Mouse (Mus musculus): ENCODE results near the gene Rnf181. TPM values are rescaled to one million over a fixed set of nuclear protein-coding genes. Genes with fewer than 3 reads are reported as not detected.

Gene Rnf181
- polyA plus RNA-seq, 1 experiment from 2014 or later: 125 TPM

DNA sequence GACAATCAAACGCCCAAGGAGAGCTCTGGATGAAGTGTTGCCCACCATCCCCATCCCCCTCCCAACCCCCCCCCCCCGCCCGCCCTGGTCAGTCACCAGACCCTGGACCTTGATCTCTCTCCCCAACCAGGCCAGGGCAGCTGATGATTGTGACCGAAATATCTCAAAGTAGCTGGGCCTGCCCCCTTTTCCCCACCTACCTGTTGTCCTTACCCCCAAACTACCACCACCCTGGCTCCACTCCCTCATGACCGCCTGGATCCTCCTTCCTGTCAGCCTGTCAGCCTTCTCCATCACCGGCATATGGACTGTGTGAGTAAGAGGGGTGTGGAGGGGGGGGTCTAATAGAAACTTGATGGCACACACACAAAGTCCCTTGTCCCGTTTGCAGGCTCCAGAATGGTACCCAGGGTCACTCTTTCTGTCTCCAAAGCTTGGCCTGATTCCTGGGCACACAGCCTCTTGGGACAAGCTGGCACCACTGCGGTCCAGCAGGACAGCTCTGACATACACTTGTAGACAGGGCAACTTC is 10.7 kb downstream of the Rnf181 start:
- no peak for ATAC-seq
- H3K9me3 ChIP-seq (replicated peaks): no peaks in the 10 kb centered on the region
- H3K27ac ChIP-seq: no peak overlapping the region
- peaks cover 37% of the 10 kb centered on the region for H3K36me3 ChIP-seq (ENCODE audit: poor library complexity, severe bottlenecking)
- H3K4me2 ChIP-seq: peak overlapping the region; percentile 98
- no peaks in the 10 kb centered on the region for H3K27me3 ChIP-seq
- H3K4me1 ChIP-seq: peaks cover 28% of the 10 kb centered on the region
- peak overlapping the region; percentile 76 for H3K9ac ChIP-seq
- 38% methylated on average over 8 of the region's 8 CpGs for WGBS
- peak overlapping the region; percentile 56 for H3K4me3 ChIP-seq

DNA sequence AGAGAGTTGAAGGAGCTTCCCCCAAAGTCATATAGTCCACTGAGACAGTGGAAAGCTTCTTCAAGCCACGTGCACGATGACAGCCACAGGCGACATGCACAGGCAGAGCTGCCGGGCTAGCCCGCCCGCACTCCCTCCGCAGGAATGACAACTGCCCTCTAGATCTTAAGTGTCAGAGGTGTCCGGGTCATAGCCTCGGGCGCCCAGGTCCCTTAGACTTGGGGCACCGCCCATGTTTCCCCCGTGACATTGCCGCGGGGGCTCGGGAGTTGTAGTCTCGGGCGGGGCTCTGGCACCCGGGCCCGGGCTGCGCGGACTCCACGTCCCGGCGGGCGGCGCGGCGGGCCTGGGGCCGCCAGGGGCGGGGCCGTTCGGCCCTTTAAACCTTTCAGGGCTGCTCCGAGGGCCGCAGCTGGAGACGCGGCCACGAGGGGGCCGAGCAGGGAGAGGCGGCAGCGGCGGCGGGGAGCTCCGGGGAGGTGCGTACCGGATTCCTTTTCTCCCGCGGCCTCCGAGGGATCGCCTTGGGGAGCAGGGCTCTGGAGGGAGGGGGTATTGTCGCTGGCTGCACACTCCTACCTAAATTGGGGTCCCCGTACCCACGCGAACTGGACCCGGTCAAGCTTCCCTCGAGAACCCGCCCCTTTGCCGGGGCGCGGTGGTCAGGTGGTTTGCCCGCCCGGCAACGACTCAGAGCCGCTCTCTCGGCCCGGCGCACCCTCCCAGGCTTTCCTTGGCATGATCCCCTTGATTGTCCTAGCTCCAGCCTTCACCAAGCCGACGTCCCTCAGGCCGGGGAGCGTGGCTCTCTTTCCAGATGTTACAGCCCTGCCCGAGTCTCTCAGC is 11.5 kb downstream of the Rnf181 start, which contains the start of gene Tmem150a:
TSS of gene Tmem150a (plus strand) at position 382 of the 846 bp plus-strand sequence.
- Histone ChIP-seq H3K4me2 (peak within 1 kb of the TSS; percentile 98), H3K27ac (peak within 1 kb of the TSS; percentile 35; the same call in 1 of the 2 replicates), H3K4me1 (peaks cover 21% of the 10 kb centered on the region), H3K36me3 (ENCODE audit: poor library complexity, severe bottlenecking) (peaks cover 41% of the 10 kb centered on the region), H3K27me3 (no peaks in the 10 kb centered on the region), H3K9ac (peak within 1 kb of the TSS; percentile 76), H3K9me3 (replicated peaks) (no peaks in the 10 kb centered on the region), H3K4me3 (peak within 1 kb of the TSS; percentile 56)
- WGBS: under 1% methylated on average over 68 of the region's 71 CpGs
- peak; percentile 85 for ATAC-seq

DNA sequence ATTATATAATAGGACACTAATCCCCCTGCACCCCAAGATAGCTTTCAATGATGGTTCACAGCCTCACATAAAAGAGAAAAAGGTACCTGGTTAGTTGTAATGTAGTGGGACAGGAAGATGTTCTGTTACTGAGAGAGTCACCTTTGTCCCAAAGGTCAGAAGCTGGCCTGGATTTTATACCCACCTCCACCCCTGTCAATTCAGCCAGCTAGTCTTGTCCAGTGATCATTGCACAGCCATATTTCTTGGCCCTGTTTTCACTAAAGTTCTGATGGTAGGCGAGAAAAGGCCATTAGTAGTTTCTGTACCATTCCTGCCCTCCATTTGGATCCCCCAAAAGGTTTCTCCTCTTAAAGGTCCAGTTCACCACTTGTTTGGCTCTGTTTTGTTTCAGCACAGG is 12.7 kb downstream of the Rnf181 start:
- H3K9me3 ChIP-seq (replicated peaks): no peaks in the 10 kb centered on the region
- WGBS: 65% methylated on average over 1 of the region's 1 CpGs
- H3K36me3 ChIP-seq (ENCODE audit: poor library complexity, severe bottlenecking): peaks cover 41% of the 10 kb centered on the region

DNA sequence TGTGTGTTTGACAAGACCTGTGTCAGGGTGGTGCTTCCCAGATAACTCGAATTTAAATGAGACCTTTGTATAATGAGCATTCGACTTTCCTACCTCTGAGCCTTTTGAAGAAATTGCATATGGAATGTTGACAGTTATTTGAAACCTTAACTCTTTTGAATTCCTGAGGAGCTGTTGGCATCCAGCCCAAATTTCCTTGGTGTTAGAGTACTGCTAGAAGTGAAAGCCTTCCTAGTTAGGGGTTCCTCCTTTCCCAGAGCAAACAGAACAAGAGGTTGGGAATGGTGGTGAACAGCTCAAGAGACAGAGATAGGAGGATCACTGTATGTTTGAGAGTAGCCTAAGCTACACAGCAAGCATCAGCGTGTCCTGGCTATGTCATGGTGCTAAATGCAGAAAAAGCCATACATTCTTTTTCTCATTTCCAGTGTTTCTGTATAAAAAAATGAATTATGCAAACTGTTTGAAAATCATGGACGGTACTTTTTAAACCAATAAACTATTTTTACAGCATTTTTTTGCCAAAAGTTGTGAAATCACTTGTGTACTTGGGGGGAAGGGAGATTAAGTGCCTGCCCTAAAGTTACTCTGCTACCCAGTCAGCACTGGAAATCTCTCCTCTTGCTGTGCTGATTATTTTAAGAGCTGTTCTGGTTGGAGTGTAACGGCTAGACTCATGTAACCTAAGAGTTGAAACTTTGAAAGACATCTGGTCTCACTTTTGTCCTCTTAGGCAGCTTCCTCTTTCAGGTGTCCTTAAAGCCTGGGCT is 13.9 kb downstream of the Rnf181 start:
- Histone ChIP-seq H3K4me3 (no peak overlapping the region), H3K9ac (no peak overlapping the region), H3K9me3 (replicated peaks) (no peaks in the 10 kb centered on the region), H3K27ac (no peak overlapping the region), H3K4me1 (peaks cover 40% of the 10 kb centered on the region), H3K27me3 (no peaks in the 10 kb centered on the region), H3K36me3 (ENCODE audit: poor library complexity, severe bottlenecking) (peaks cover 34% of the 10 kb centered on the region), H3K4me2 (no peak overlapping the region)
- no peak for ATAC-seq
- 82% methylated on average over 5 of the region's 5 CpGs for WGBS

More for the DNA sequence above, 12.7 kb downstream of the Rnf181 start:
- Histone ChIP-seq H3K27ac (no peak overlapping the region), H3K4me2 (no peak overlapping the region), H3K4me3 (no peak overlapping the region), H3K4me1 (peaks cover 28% of the 10 kb centered on the region), H3K9ac (no peak overlapping the region), H3K27me3 (no peaks in the 10 kb centered on the region)
- ATAC-seq: no peak

DNA sequence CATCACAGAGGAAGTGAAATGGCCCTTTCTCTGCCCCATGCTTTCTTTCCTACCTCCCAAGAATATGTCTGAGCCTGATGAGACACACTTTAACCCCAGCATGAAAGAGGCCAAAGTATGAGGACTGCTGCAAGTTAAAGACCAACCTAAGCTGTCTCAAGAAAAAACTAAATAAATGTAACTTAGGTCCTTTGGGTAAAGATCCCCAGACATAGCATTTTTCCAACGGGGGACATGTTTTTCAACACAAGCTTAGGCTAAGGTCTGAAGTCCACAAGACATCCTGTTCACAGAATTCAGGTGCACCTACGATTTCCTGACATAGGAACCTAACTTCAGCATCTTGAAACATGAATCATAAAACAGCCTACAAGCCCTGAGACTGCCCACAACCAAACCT is 16.5 kb downstream of the Rnf181 start:
- WGBS: 92% methylated on average over 2 of the region's 2 CpGs
- Histone ChIP-seq H3K4me2 (no peak overlapping the region), H3K27ac (no peak overlapping the region), H3K36me3 (ENCODE audit: poor library complexity, severe bottlenecking) (peaks cover 26% of the 10 kb centered on the region), H3K4me3 (no peak overlapping the region), H3K9me3 (replicated peaks) (no peaks in the 10 kb centered on the region), H3K9ac (no peak overlapping the region), H3K27me3 (no peaks in the 10 kb centered on the region), H3K4me1 (peaks cover 47% of the 10 kb centered on the region)
- no peak for ATAC-seq

DNA sequence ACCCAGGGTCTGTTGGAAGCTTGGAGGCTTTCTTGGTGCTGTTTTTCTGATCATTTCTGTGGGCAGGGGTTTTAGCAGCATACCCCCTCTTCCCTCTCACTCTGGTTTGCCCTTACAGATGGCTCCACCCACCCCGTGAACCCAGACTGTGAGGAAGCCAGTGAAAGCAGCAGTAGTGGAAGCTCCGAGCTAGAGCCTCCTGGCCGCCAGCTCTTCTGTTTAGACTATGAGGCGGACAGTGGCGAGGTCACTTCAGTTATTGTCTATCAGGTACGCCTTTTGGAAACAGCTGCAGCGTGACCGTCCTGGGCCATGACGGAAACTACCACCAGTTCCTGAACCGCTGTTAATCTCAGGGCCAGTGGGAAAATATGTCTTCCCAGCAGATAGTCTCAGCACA is 18.3 kb downstream of the Rnf181 start:
- H3K9me3 ChIP-seq (replicated peaks): no peaks in the 10 kb centered on the region
- ATAC-seq: no peak
- peaks cover 26% of the 10 kb centered on the region for H3K36me3 ChIP-seq (ENCODE audit: poor library complexity, severe bottlenecking)
- peaks cover 51% of the 10 kb centered on the region for H3K4me1 ChIP-seq
- 0 out of 2 replicates have a peak overlapping the region, but pooled peaks have one; percentile 4 for H3K27ac ChIP-seq
- H3K4me3 ChIP-seq: peak overlapping the region; percentile 87
- no peak overlapping the region for H3K9ac ChIP-seq
- 83% methylated on average over 10 of the region's 10 CpGs for WGBS
- no peaks in the 10 kb centered on the region for H3K27me3 ChIP-seq
- H3K4me2 ChIP-seq: peak overlapping the region; percentile 89

DNA sequence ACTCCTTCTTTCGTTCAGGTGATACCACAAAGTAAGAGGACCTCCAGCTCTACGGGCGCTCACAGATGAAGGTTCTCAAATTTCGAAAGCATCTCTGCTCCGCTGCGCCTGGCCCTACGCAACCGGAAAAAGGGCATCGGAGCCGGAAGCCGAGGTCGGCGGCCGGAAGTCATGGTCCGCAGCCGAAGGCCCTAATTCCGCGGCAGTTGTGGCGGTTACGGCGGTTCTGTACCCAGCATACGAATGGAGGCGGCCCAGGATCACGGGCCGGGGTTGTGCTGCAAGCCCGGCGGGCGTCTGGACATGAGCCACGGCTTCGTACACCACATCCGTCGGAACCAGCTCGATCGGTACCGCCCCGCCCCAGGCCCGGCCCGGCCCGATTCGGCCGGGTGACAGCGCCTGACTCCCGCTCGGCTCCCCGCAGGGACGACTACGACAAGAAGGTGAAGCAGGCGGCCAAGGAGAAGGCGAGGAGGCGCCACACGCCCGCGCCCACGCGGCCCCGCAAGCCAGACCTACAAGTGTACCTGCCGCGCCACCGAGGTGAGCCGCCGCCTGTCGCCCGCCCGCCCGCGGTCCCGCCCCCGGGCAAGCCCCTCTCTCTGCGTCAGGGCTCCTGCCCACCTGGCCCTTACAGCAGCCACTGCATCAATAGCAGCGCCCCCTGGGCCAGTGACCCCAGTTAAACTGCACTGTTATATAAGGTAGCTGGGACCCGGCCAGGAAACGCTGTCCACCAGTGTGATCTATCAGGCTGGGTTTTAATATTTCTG is 19.4 kb downstream of the Rnf181 start, which contains the start of gene 0610030E20Rik:
TSS of gene 0610030E20Rik (plus strand) at position 152 of the 776 bp plus-strand sequence.
- H3K9me3 ChIP-seq (replicated peaks): no peaks in the 10 kb centered on the region
- peak within 1 kb of the TSS; percentile 96 for H3K9ac ChIP-seq
- H3K4me1 ChIP-seq: peaks cover 55% of the 10 kb centered on the region
- peak; percentile 72 for ATAC-seq
- WGBS: under 1% methylated on average over 68 of the region's 72 CpGs
- H3K27me3 ChIP-seq: no peaks in the 10 kb centered on the region
- peak within 1 kb of the TSS; percentile 89 for H3K4me2 ChIP-seq
- H3K4me3 ChIP-seq: peak within 1 kb of the TSS; percentile 87
- H3K36me3 ChIP-seq (ENCODE audit: poor library complexity, severe bottlenecking): peaks cover 30% of the 10 kb centered on the region
- H3K27ac ChIP-seq: peak within 1 kb of the TSS; percentile 77

DNA sequence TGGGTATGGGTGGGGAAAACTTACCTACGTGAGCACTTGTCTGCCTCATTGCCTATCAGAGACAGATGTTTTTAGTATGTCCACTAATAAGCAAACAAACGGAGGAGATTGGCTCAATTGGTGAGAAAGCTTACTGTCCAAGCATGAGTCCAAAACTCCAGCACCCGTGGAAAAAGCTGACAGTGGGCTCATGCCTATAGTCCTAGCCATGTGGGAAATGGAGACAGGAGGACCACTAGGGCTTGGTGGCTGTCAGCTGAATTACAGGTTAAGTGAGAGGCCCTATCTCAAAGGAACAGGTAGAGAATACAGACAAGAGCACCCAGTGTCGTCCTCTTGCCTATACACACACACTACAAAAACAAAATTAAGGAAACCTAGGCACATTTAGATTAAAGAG is 20.5 kb downstream of the Rnf181 start:
- WGBS: 81% methylated on average over 4 of the region's 4 CpGs

DNA sequence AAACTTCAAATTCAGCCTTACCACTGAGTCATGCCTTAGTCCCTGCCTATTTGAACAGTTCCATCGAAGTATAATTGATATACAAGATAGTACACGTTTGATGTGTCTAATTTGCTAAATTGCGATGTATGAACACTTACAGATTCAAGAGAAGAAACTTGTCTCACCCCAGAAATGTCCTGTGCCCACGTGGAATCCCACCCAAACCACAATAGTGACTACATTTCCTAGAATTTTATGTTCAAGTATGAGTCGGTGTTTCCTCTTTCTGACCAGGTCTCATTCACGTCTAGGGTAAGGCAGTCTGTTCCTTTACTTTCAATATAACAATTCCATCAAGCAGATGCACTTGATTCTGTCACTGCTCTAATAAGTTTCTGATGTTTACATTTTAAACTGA is 21.1 kb downstream of the Rnf181 start:
- ATAC-seq: no peak
- H3K9ac ChIP-seq: no peak overlapping the region
- H3K4me3 ChIP-seq: peak overlapping the region; percentile 93
- H3K9me3 ChIP-seq (replicated peaks): no peaks in the 10 kb centered on the region
- no peaks in the 10 kb centered on the region for H3K27me3 ChIP-seq
- H3K27ac ChIP-seq: no peak overlapping the region
- WGBS: 53% methylated on average over 6 of the region's 6 CpGs
- H3K4me2 ChIP-seq: peak overlapping the region; percentile 89
- peaks cover 31% of the 10 kb centered on the region for H3K36me3 ChIP-seq (ENCODE audit: poor library complexity, severe bottlenecking)
- H3K4me1 ChIP-seq: peaks cover 51% of the 10 kb centered on the region

More for the DNA sequence above, 20.5 kb downstream of the Rnf181 start:
- no peak for ATAC-seq
- no peak overlapping the region; the same call in 1 of the 2 replicates for H3K4me2 ChIP-seq
- no peak overlapping the region for H3K27ac ChIP-seq
- peaks cover 52% of the 10 kb centered on the region for H3K4me1 ChIP-seq
- no peak overlapping the region for H3K9ac ChIP-seq
- H3K9me3 ChIP-seq (replicated peaks): no peaks in the 10 kb centered on the region
- no peaks in the 10 kb centered on the region for H3K27me3 ChIP-seq
- 0 out of 2 replicates have a peak overlapping the region, but pooled peaks have one; percentile 87 for H3K4me3 ChIP-seq
- peaks cover 31% of the 10 kb centered on the region for H3K36me3 ChIP-seq (ENCODE audit: poor library complexity, severe bottlenecking)

DNA sequence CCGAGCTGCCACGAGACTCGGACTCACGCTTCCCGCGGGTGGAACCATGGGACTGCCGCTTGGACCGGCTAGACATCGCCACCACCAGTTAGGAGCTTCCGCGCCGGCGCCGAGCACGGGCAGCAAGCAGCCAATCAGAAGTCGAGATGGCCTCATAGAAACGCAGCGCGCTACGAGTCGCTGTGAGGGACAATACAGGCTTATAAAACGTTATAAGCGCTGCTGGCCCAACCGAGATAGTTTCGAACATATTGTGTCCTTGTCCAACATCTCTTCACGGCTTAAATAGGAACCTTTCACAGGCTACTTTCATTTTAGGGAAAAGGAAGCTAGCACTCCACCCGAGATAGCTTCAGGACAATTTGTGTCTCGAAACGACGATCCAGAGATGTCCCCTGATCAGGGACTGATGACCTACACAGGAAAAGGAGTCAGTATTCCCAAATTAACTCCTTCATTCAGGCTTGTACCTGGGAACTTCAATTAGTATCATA is 21.6 kb downstream of the Rnf181 start, which contains the start of gene Usp39:
TSS of gene Usp39 (minus strand) at position 111 of the 494 bp plus-strand sequence.
- under 1% methylated on average over 30 of the region's 30 CpGs for WGBS
- peak within 1 kb of the TSS; percentile 93 for H3K4me3 ChIP-seq
- H3K4me1 ChIP-seq: peaks cover 51% of the 10 kb centered on the region
- peaks cover 25% of the 10 kb centered on the region for H3K36me3 ChIP-seq (ENCODE audit: poor library complexity, severe bottlenecking)
- no peaks in the 10 kb centered on the region for H3K9me3 ChIP-seq (replicated peaks)
- H3K27ac ChIP-seq: no peak within 1 kb of the TSS; the same call in 1 of the 2 replicates
- peak within 1 kb of the TSS; percentile 91 for H3K9ac ChIP-seq
- no peaks in the 10 kb centered on the region for H3K27me3 ChIP-seq
- peak; percentile 87 for ATAC-seq
- H3K4me2 ChIP-seq: peak within 1 kb of the TSS; percentile 89
